Mouse (Mus musculus) liver, adult 2 months (tissue): ENCODE results near the gene Slc26a10. TPM values are rescaled to one million over a fixed set of nuclear protein-coding genes. Genes with fewer than 3 reads are reported as not detected.
"Not testable (repeated sequence)": the region's sequence is repeated elsewhere in the genome, so short reads cannot be mapped to it uniquely, and the experiment has no call there.

ENCODE experiments used
- DNase-seq: peaks from one replicate; pipeline ENCODE4 v3.0.0-alpha.2; 2011; ENCODE audit warnings: low read depth, low spot score; ENCODE audit errors: extremely low read depth
- H3K27ac ChIP-seq: fragments of 200-500 bp; replicated peaks from 2 replicates; pipeline ENCODE4 v1.5.1; 2012; ENCODE audit warnings: low read depth, mild to moderate bottlenecking, control low read depth, inconsistent platforms, low read length; ENCODE audit not compliant: insufficient read depth
- H3K27me3 ChIP-seq: fragments of 200-500 bp; 2 replicates; pipeline ENCODE4 v1.6.1; 2012; ENCODE audit warnings: mild to moderate bottlenecking, moderate library complexity, low read length, inconsistent platforms; ENCODE audit not compliant: control insufficient read depth, insufficient read depth
- H3K36me3 ChIP-seq: fragments of 200-500 bp; 2 replicates; pipeline ENCODE4 v1.6.1; 2012; ENCODE audit warnings: low read length, inconsistent platforms; ENCODE audit not compliant: control insufficient read depth, insufficient read depth
- H3K4me1 ChIP-seq: fragments of 200-500 bp; 2 replicates; pipeline ENCODE4 v1.6.1; 2011; ENCODE audit warnings: low read length; ENCODE audit not compliant: control insufficient read depth, insufficient read depth
- H3K4me3 ChIP-seq: fragments of 200-500 bp; 2 replicates; pipeline ENCODE4 v1.5.1; 2011; ENCODE audit warnings: low read depth, mild to moderate bottlenecking, control low read depth, low read length, moderate library complexity; ENCODE audit not compliant: insufficient read depth
- H3K79me2 ChIP-seq: fragments of 200-500 bp; 2 replicates; pipeline ENCODE4 v1.6.1; 2012; ENCODE audit warnings: inconsistent platforms, mild to moderate bottlenecking, low read length, moderate library complexity; ENCODE audit not compliant: control insufficient read depth, insufficient read depth
- H3K9ac ChIP-seq: fragments of 200-500 bp; 2 replicates; pipeline ENCODE4 v1.6.1; 2012; ENCODE audit warnings: low read depth, mild to moderate bottlenecking, control low read depth, inconsistent platforms, low read length
- CTCF ChIP-seq: fragments of 200-500 bp; IDR thresholded peaks from 2 replicates; pipeline ENCODE4 v1.5.1; 2011; ENCODE audit warnings: low read depth, low read length, control low read depth
- POLR2A ChIP-seq: fragments of 200-500 bp; IDR thresholded peaks from 2 replicates; pipeline ENCODE4 v1.6.1; 2011; ENCODE audit warnings: low read length, control low read depth; ENCODE audit not compliant: insufficient read depth; ENCODE audit errors: extremely low read depth
- WGBS: fragments of 180-500 bp; shearing (Covaris S2); methylation state at CpG from one replicate; pipeline ENCODE4 v1.1.7; 2018; 5-methylcytosine and 5-hydroxymethylcytosine counted together
- polyA plus RNA-seq: library from polyadenylated mRNA; depleted of rRNA; stranded (reverse); fragments of >200 nt; gene quantifications from 2 replicates; pipeline ENCODE4 v1.2.3, GENCODE M21; 2012
- total RNA-seq: library from RNA; depleted of rRNA; stranded (reverse); fragments of >200 nt; gene quantifications from 2 replicates; pipeline ENCODE4 v1.2.3, GENCODE M21; 2014

The Slc26a10 gene
- total and polyA plus RNA-seq, 2 experiments: 3.1 to 4.1 TPM

DNA sequence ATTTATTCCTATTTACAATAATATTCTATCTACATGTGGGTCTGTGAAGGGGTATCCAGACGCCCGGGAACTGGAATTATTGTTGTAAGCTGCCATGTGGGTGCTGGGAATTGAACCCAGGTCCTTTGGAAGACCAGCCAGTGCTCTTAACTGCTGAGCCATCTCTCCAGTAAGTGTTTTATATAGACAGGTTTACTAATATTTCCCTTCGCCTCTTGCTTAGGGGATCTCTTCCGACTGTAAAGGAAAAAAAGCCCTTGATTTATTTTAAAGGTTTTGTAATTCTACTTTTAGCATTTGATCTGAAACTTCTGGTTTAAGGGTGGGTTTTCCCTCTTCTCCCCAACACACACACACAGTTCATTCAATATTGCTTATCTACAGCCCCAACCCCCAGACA, 16.3 kb downstream of the Slc26a10 start:
- Histone ChIP-seq H3K79me2 (peaks cover 10% of the 10 kb centered on the region; the same call in 1 of the 2 replicates), H3K4me3 (no peak overlapping the region), H3K36me3 (0 out of 2 replicates have a peak, but pooled peaks cover 2% of the 10 kb centered on the region), H3K27me3 (no peaks in the 10 kb centered on the region), H3K9ac (no peak overlapping the region), H3K27ac (peak overlapping the region; percentile 98), H3K4me1 (peaks cover 19% of the 10 kb centered on the region)
- DNase-seq: no peak
- no peak for TF ChIP-seq CTCF
- TF ChIP-seq POLR2A: no peak
- 92% methylated on average over 4 of the region's 4 CpGs for WGBS

DNA sequence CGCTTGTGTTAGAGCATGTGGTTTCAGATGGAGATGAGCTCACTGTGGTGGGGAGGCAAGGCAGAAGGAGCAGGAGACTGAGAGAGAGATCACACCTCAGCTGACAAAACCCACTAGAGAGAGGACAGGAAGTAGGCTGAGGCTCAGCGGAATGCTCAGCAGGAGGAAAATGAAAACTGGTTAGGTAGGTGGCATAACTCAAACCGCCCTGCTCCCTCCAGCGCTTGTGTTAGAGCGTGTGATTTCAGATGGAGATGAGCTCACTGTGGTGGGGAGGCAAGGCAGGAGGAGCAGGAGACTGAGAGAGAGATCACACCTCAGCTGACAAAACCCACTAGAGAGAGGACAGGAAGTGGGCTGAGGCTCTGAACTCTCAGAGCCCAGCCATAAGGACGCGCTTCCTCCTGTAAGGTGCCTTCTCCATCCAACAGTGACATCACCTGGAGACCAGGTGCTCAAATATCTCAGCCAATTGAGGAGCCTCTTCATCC, 17.6 kb downstream of the Slc26a10 start:
- not testable (repeated sequence) for DNase-seq, H3K4me3 ChIP-seq, H3K27ac ChIP-seq, H3K27me3 ChIP-seq, H3K36me3 ChIP-seq, H3K9ac ChIP-seq
- peaks cover 18% of the 10 kb centered on the region for H3K4me1 ChIP-seq
- WGBS: 85% methylated on average over 7 of the region's 7 CpGs
- peaks cover 10% of the 10 kb centered on the region; the same call in 1 of the 2 replicates for H3K79me2 ChIP-seq

GRCm38 (mm10) chr10:127160728-127161127, 19.7 kb downstream of the Slc26a10 start:
- H3K27ac ChIP-seq: no peak overlapping the region
- 71% methylated on average over 3 of the region's 3 CpGs for WGBS

GRCm38 (mm10) chr10:127160081-127160480, 20.4 kb downstream of the Slc26a10 start:
- WGBS: 22% methylated on average over 9 of the region's 9 CpGs
- peak; percentile 93 for DNase-seq
- no peak for TF ChIP-seq CTCF
- TF ChIP-seq POLR2A: no peak
- no peak overlapping the region for H3K4me3 ChIP-seq
- H3K79me2 ChIP-seq: peaks cover under 1% of the 10 kb centered on the region; the same call in 1 of the 2 replicates
- H3K27me3 ChIP-seq: no peaks in the 10 kb centered on the region
- H3K9ac ChIP-seq: no peak overlapping the region
- peaks cover 10% of the 10 kb centered on the region for H3K4me1 ChIP-seq
- H3K36me3 ChIP-seq: no peaks in the 10 kb centered on the region
- H3K27ac ChIP-seq: peak overlapping the region; percentile 64

More at GRCm38 (mm10) chr10:127160728-127161127, 19.7 kb downstream of the Slc26a10 start:
- TF ChIP-seq CTCF (no peak), POLR2A (no peak)
- DNase-seq: no peak
- H3K36me3 ChIP-seq: no peaks in the 10 kb centered on the region
- H3K4me3 ChIP-seq: no peak overlapping the region
- peaks cover 7% of the 10 kb centered on the region; the same call in 1 of the 2 replicates for H3K79me2 ChIP-seq
- H3K27me3 ChIP-seq: no peaks in the 10 kb centered on the region
- peaks cover 8% of the 10 kb centered on the region for H3K4me1 ChIP-seq
- no peak overlapping the region for H3K9ac ChIP-seq

- peak; percentile 55 for DNase-seq
- no peak overlapping the region for H3K9ac ChIP-seq
- H3K4me3 ChIP-seq: no peak overlapping the region
- WGBS: 59% methylated on average over 3 of the region's 3 CpGs
- H3K27ac ChIP-seq: no peak overlapping the region
- H3K27me3 ChIP-seq: no peaks in the 10 kb centered on the region
- no peaks in the 10 kb centered on the region for H3K79me2 ChIP-seq
- H3K4me1 ChIP-seq: peaks cover 12% of the 10 kb centered on the region
- TF ChIP-seq POLR2A (no peak), CTCF (no peak)
- H3K36me3 ChIP-seq: no peaks in the 10 kb centered on the region
Measured at GRCm38 (mm10) chr10:127158471-127158870, 22.0 kb downstream of the Slc26a10 start.

GRCm38 (mm10) chr10:127156511-127156910, 23.9 kb downstream of the Slc26a10 start:
- H3K36me3 ChIP-seq: no peaks in the 10 kb centered on the region
- H3K4me3 ChIP-seq: no peak overlapping the region
- H3K27me3 ChIP-seq: no peaks in the 10 kb centered on the region
- TF ChIP-seq CTCF (no peak), POLR2A (no peak)
- H3K79me2 ChIP-seq: no peaks in the 10 kb centered on the region
- 11% methylated on average over 1 of the region's 1 CpGs for WGBS
- peak; percentile 84 for DNase-seq
- H3K9ac ChIP-seq: no peak overlapping the region
- peaks cover 12% of the 10 kb centered on the region for H3K4me1 ChIP-seq
- peak overlapping the region; percentile 91 for H3K27ac ChIP-seq
